Mouse (Mus musculus) spleen, adult 2 months (tissue): ENCODE results near the gene Wfdc10.

Experiments
- CTCF ChIP-seq: fragments of 200-500 bp; IDR thresholded peaks from 2 replicates; pipeline ENCODE4 v1.5.1; 2011; ENCODE audit warnings: mild to moderate bottlenecking, inconsistent platforms; ENCODE audit not compliant: insufficient read depth, insufficient read length, insufficient replicate concordance; ENCODE audit errors: extremely low read depth
- POLR2A ChIP-seq: fragments of 200-500 bp; IDR thresholded peaks from 2 replicates; pipeline ENCODE4 v1.6.1; 2011; ENCODE audit warnings: low read depth, low read length, inconsistent platforms

GRCm38 (mm10) chr2:164615386-164615785, 40.5 kb upstream of the Wfdc10 start:
- TF ChIP-seq CTCF (no peak), POLR2A (no peak)
